12 mouse cellular contexts compared by ENCODE assay signal in the genomic region with DNA sequence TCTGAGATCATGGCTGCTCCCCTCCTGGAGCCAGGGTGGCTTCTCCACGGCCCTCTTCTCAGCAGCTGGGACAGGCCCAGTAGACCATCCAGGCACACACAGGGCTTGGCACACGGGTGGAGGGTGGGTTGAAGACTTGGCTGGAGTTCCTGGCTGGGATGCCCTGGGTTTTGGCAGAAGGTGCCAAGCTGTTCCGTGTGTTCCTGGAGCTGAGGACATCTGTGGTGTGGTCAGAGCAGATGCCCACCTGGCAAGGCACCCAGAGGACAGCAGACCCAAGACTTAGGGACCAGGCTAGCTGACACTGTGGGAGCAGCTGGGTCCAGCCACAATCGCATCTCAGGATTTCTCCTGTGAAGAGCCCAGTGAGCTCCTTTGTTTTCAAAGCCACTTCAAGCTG. TPM values are rescaled to one million over a fixed set of nuclear protein-coding genes. Genes with fewer than 3 reads are reported as not detected.
A peak's percentile ranks its signal among the peaks of the same experiment; 100 is the strongest.
DNase-seq lines count a peak whose midpoint lies in the region; ATAC-seq and TF ChIP-seq lines count a peak whose summit lies in the region.
"Had no signal": no experiment of that assay in that cellular context is flagged by ENCODE, and none has a peak within 500 bp of the region (broad histone marks: within the 10 kb centered on the region; RNA-seq: fewer than 3 reads in every experiment).

No protein-coding gene starts in this region.

- WGBS in forebrain, embryonic 14.5 days, result 42% methylated on average over 4 of the region's 4 CpGs
- 78% methylated on average over 4 of the region's 4 CpGs for WGBS in forebrain, embryonic 10.5 days
- 85% methylated on average over 4 of the region's 4 CpGs for WGBS in kidney, embryonic 16.5 days
- WGBS in hindbrain, postnatal 0 days, result 40% methylated on average over 4 of the region's 4 CpGs

- no peak overlapping the region for H3K4me3 ChIP-seq in forebrain, embryonic 14.5 days (ENCODE audit: low read depth, low read length)
- H3K4me3 ChIP-seq in forebrain, embryonic 10.5 days, result no peak overlapping the region
- H3K4me3 ChIP-seq in kidney, embryonic 16.5 days (ENCODE audit: low read length), result no peak overlapping the region
- H3K4me3 ChIP-seq in hindbrain, postnatal 0 days (ENCODE audit: low read length), result no peak overlapping the region
- H3K4me3 ChIP-seq: erythroblast, embryonic 14.5 days; heart, embryonic 10.5 days; liver, embryonic 15.5 days had no signal

- DNase-seq in forebrain, embryonic 14.5 days (ENCODE audit: low spot score), result peak; percentile 69
- DNase-seq in forebrain, embryonic 10.5 days (ENCODE audit: extremely low spot score, low spot score), result no peak
- DNase-seq in kidney, adult 11 months, result no peak
- peak; percentile 67 to 77 for DNase-seq in cerebellum, adult 18-20 months
- DNase-seq in hindbrain, postnatal 0 days (ENCODE audit: low spot score), result peak; percentile 81
- no peak for DNase-seq in thymus, postnatal 25 days
- no peak for DNase-seq in natural killer cell, adult 2 months (ENCODE audit: low spot score in 2 of 2)

- no peaks in the 10 kb centered on the region for H3K36me3 ChIP-seq in forebrain, embryonic 14.5 days (ENCODE audit: control insufficient read depth, insufficient read depth, low read length)
- H3K36me3 ChIP-seq in forebrain, embryonic 10.5 days (replicated peaks), result no peaks in the 10 kb centered on the region
- H3K36me3 ChIP-seq in kidney, embryonic 16.5 days (ENCODE audit: insufficient read depth, low read length), result no peaks in the 10 kb centered on the region
- no peaks in the 10 kb centered on the region for H3K36me3 ChIP-seq in hindbrain, postnatal 0 days (ENCODE audit: insufficient read depth, low read length)
- H3K36me3 ChIP-seq: heart, embryonic 10.5 days; liver, embryonic 15.5 days had no signal

- H3K9me3 ChIP-seq in forebrain, embryonic 14.5 days (replicated peaks; ENCODE audit: control insufficient read depth, low read length), result no peaks in the 10 kb centered on the region
- H3K9me3 ChIP-seq in forebrain, embryonic 10.5 days, result no peaks in the 10 kb centered on the region
- H3K9me3 ChIP-seq in kidney, embryonic 16.5 days (ENCODE audit: low read length), result no peaks in the 10 kb centered on the region
- H3K9me3 ChIP-seq in hindbrain, postnatal 0 days (ENCODE audit: low read length), result no peaks in the 10 kb centered on the region
- H3K9me3 ChIP-seq: heart, embryonic 10.5 days; liver, embryonic 15.5 days had no signal

- no peaks in the 10 kb centered on the region; the same call in 1 of the 2 replicates for H3K4me1 ChIP-seq in forebrain, embryonic 14.5 days (ENCODE audit: control insufficient read depth, insufficient read depth, low read length)
- H3K4me1 ChIP-seq in forebrain, embryonic 10.5 days, result no peaks in the 10 kb centered on the region
- no peaks in the 10 kb centered on the region for H3K4me1 ChIP-seq in kidney, embryonic 16.5 days (ENCODE audit: insufficient read depth, low read length)
- H3K4me1 ChIP-seq in hindbrain, postnatal 0 days (ENCODE audit: insufficient read depth, low read length), result no peaks in the 10 kb centered on the region; the same call in 1 of the 2 replicates
- H3K4me1 ChIP-seq: liver, embryonic 15.5 days had no signal

- ATAC-seq in forebrain, embryonic 14.5 days, result peak; percentile 86
- no peak for ATAC-seq in kidney, embryonic 16.5 days (ENCODE audit: low FRiP score, low TSS enrichment)
- ATAC-seq in hindbrain, postnatal 0 days, result peak; percentile 93
- ATAC-seq: intestine, embryonic 16.5 days had no signal

- no peaks in the 10 kb centered on the region for H3K27me3 ChIP-seq in forebrain, embryonic 14.5 days (replicated peaks; ENCODE audit: control insufficient read depth, insufficient read depth, low read length)
- H3K27me3 ChIP-seq in forebrain, embryonic 10.5 days (ENCODE audit: poor library complexity, severe bottlenecking), result no peaks in the 10 kb centered on the region
- H3K27me3 ChIP-seq in kidney, embryonic 16.5 days (ENCODE audit: insufficient read depth, low read length), result no peaks in the 10 kb centered on the region
- H3K27me3 ChIP-seq in hindbrain, postnatal 0 days (ENCODE audit: insufficient read depth, low read length), result no peaks in the 10 kb centered on the region
- H3K27me3 ChIP-seq: liver, embryonic 15.5 days had no signal

- no peak overlapping the region; the same call in 1 of the 2 replicates for H3K27ac ChIP-seq in forebrain, embryonic 14.5 days (ENCODE audit: low read depth, low read length)
- H3K27ac ChIP-seq in forebrain, embryonic 10.5 days, result no peak overlapping the region
- H3K27ac ChIP-seq in kidney, embryonic 16.5 days (ENCODE audit: low read length), result no peak overlapping the region
- H3K27ac ChIP-seq in hindbrain, postnatal 0 days, result no peak overlapping the region
- H3K27ac ChIP-seq: heart, embryonic 10.5 days; liver, embryonic 15.5 days had no signal

- H3K9ac ChIP-seq in forebrain, embryonic 14.5 days (ENCODE audit: low read length), result no peak overlapping the region
- 0 out of 2 replicates have a peak overlapping the region, but pooled peaks have one; percentile 11 for H3K9ac ChIP-seq in kidney, embryonic 16.5 days (replicated peaks; ENCODE audit: low read length)
- H3K9ac ChIP-seq in hindbrain, postnatal 0 days (replicated peaks; ENCODE audit: low read length), result no peak overlapping the region
- H3K9ac ChIP-seq: liver, embryonic 15.5 days had no signal

- TF ChIP-seq CTCF in hindbrain, postnatal 0 days (IDR thresholded peaks at IDR 0.05; ENCODE audit: low read depth), result no peak

- no peak overlapping the region for H3K4me2 ChIP-seq in forebrain, embryonic 14.5 days (ENCODE audit: low read length)
- H3K4me2 ChIP-seq in kidney, embryonic 16.5 days (replicated peaks; ENCODE audit: low read depth, low read length), result no peak overlapping the region
- H3K4me2 ChIP-seq in hindbrain, postnatal 0 days (ENCODE audit: low read depth, low read length), result no peak overlapping the region
- H3K4me2 ChIP-seq: liver, embryonic 15.5 days had no signal

RNA-seq across cellular contexts. Expression of a gene that starts 59.1 kb away (rescaled TPM):
- polyA plus RNA-seq in forebrain, embryonic 14.5 days (2014; fragmentation: Nextera tagmentation; extraction: Ambion mirVana), result 25.7 and 30.5 TPM in 2 replicates
- 24.4 and 24.7 TPM in 2 replicates for polyA plus RNA-seq in forebrain, embryonic 10.5 days (2016; fragmentation: Nextera tagmentation; extraction: Ambion mirVana)
- polyA plus RNA-seq in kidney, embryonic 16.5 days (2015; fragmentation: Nextera tagmentation; extraction: Ambion mirVana), result 16.7 and 17.7 TPM in 2 replicates
- total RNA-seq in hindbrain, postnatal 0 days (2014; rRNA removed), result 23.9 and 24.5 TPM in 2 replicates
- polyA plus RNA-seq in hindbrain, postnatal 0 days (2015; fragmentation: Nextera tagmentation; extraction: Ambion mirVana), result 9.5 and 10.9 TPM in 2 replicates

Comparison
In these comparisons a context has a peak if more than half of its experiments do, and no peak if none do; other contexts are left out.
1. DNase-seq: peak in forebrain, embryonic 14.5 days (single experiment), cerebellum, adult 18-20 months (2 of 2) and hindbrain, postnatal 0 days (single experiment); none in forebrain, embryonic 10.5 days (single experiment), kidney, adult 11 months (single experiment), thymus, postnatal 25 days (single experiment) and natural killer cell, adult 2 months (0 of 2).